Mouse (Mus musculus): ENCODE measurements around the gene Slf2. TPM values are rescaled to one million over a fixed set of nuclear protein-coding genes. Genes with fewer than 3 reads are reported as not detected.

The Slf2 gene
- polyA plus RNA-seq, 1 experiment, result 9.1 TPM

DNA sequence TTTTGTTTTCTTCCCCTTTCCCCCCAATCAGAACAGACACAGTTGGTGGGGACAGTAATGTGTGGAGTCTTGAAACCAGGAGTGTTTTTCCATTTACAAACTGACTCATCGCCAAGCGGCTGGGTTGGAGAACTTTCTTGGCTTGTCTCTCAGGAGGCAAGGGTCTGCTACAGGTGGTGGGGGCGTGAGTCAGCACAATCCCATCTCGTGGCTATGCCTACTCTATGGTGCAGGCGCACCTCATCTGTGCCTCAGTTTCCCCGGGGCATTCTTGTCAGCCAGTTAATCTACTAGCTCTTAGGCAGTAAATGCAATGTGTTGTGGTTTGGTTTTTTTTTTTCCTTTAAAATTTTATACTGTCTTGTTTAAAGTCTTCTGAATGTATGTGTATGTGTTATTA lies 52.4 kb downstream of the Slf2 start:
- peaks cover 47% of the 10 kb centered on the region for H3K36me3 ChIP-seq (ENCODE audit: control insufficient read depth, insufficient read depth)
- H3K27me3 ChIP-seq (ENCODE audit: control insufficient read depth, insufficient read depth, insufficient read length), result no peaks in the 10 kb centered on the region
- no peak overlapping the region for H3ac ChIP-seq (ENCODE audit: control insufficient read depth, insufficient read length, low read depth)
- no peaks in the 10 kb centered on the region for H3K79me2 ChIP-seq (ENCODE audit: control insufficient read depth, insufficient read depth)
- no peaks in the 10 kb centered on the region for H3K79me3 ChIP-seq (ENCODE audit: low read depth)
- no peak overlapping the region for H3K4me3 ChIP-seq (ENCODE audit: insufficient read depth, poor library complexity, severe bottlenecking)
- TF ChIP-seq CTCF (IDR thresholded peaks at IDR 0.05; ENCODE audit: control insufficient read depth, insufficient read depth, insufficient read length) (no peak), MAX (IDR thresholded peaks at IDR 0.05) (no peak)

- Histone ChIP-seq H3K79me2 (ENCODE audit: control insufficient read depth, insufficient read depth) (no peaks in the 10 kb centered on the region), H3K79me3 (ENCODE audit: low read depth) (no peaks in the 10 kb centered on the region), H3K4me3 (ENCODE audit: insufficient read depth, poor library complexity, severe bottlenecking) (no peak overlapping the region), H3K27me3 (ENCODE audit: control insufficient read depth, insufficient read depth, insufficient read length) (no peaks in the 10 kb centered on the region), H3K36me3 (ENCODE audit: control insufficient read depth, insufficient read depth) (peaks cover 36% of the 10 kb centered on the region), H3ac (ENCODE audit: control insufficient read depth, insufficient read length, low read depth) (no peak overlapping the region)
- TF ChIP-seq CTCF (IDR thresholded peaks at IDR 0.05; ENCODE audit: control insufficient read depth, insufficient read depth, insufficient read length) (no peak), FOSL1 (IDR thresholded peaks at IDR 0.05; ENCODE audit: insufficient read depth, low read length, poor library complexity, severe bottlenecking) (no peak), MYOG (IDR thresholded peaks at IDR 0.05; ENCODE audit: control insufficient read depth, extremely low read depth, insufficient read length) (no peak), USF1 (IDR thresholded peaks at IDR 0.05; ENCODE audit: low read depth) (no peak), MAX (IDR thresholded peaks at IDR 0.05) (no peak), CEBPB (IDR thresholded peaks at IDR 0.05; ENCODE audit: low read depth) (no peak), MYOD1 (IDR thresholded peaks at IDR 0.05; ENCODE audit: control insufficient read depth, insufficient read length, low read depth) (no peak)
Observed at GRCm38 (mm10) chr19:44984420-44984819, 53.5 kb downstream of the Slf2 start.

DNA sequence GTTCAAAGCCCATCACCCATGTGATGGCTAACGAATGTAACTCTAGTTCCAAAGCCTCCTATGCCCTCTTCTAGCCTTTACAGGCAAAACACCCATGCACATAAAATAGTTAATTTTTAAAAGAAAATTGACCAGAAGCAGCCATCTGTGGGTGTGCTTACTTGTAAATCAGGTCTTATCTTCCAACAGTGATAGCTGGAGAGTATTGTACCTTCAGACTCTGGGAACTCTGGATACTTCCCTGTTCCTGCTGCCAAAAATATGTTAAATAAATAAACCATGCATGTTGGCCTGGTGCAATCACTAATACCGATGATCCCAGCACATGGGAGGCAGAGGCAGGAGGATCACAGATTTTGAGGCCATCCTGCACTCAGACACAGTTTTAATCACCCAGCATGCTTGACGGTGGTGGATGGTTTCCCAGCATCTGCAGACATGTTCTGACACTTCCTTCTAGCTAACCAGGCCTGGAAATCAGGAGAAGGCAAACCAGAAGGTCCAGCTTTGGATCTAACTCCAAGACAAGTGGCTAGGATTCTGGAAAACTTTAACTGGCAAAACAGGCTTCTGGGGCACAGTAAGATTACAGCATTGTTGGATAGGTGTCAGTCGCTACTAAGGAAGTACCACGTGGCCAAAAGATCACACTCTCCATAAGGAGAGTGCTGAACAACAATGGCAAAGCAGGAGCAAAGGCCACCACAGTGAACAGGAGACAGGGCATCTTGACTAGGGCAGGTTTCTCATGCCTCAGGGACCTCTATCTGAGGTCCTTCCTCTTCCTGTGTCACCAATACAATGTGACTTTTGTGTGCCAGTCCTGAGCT lies 54.4 kb downstream of the Slf2 start:
- H3K36me3 ChIP-seq (ENCODE audit: control insufficient read depth, insufficient read depth), result peaks cover 29% of the 10 kb centered on the region
- no peaks in the 10 kb centered on the region for H3K79me2 ChIP-seq (ENCODE audit: control insufficient read depth, insufficient read depth)
- H3ac ChIP-seq (ENCODE audit: control insufficient read depth, insufficient read length, low read depth), result no peak overlapping the region
- H3K27me3 ChIP-seq (ENCODE audit: control insufficient read depth, insufficient read depth, insufficient read length), result no peaks in the 10 kb centered on the region
- TF ChIP-seq CTCF (IDR thresholded peaks at IDR 0.05; ENCODE audit: control insufficient read depth, insufficient read depth, insufficient read length) (no peak), CEBPB (IDR thresholded peaks at IDR 0.05; ENCODE audit: low read depth) (no peak), FOSL1 (IDR thresholded peaks at IDR 0.05; ENCODE audit: insufficient read depth, low read length, poor library complexity, severe bottlenecking) (no peak), MYOD1 (IDR thresholded peaks at IDR 0.05; ENCODE audit: control insufficient read depth, insufficient read length, low read depth) (no peak), MYOG (IDR thresholded peaks at IDR 0.05; ENCODE audit: control insufficient read depth, extremely low read depth, insufficient read length) (no peak), MAX (IDR thresholded peaks at IDR 0.05) (no peak), USF1 (IDR thresholded peaks at IDR 0.05; ENCODE audit: low read depth) (no peak)
- H3K79me3 ChIP-seq (ENCODE audit: low read depth), result no peaks in the 10 kb centered on the region
- H3K4me3 ChIP-seq (ENCODE audit: insufficient read depth, poor library complexity, severe bottlenecking), result no peak overlapping the region

GRCm38 (mm10) chr19:44987004-44987403 lies 56.1 kb downstream of the Slf2 start:
- H3K79me2 ChIP-seq (ENCODE audit: control insufficient read depth, insufficient read depth), result no peaks in the 10 kb centered on the region
- H3K4me3 ChIP-seq (ENCODE audit: insufficient read depth, poor library complexity, severe bottlenecking), result no peak overlapping the region
- peaks cover 13% of the 10 kb centered on the region for H3K36me3 ChIP-seq (ENCODE audit: control insufficient read depth, insufficient read depth)
- no peaks in the 10 kb centered on the region for H3K79me3 ChIP-seq (ENCODE audit: low read depth)
- no peaks in the 10 kb centered on the region for H3K27me3 ChIP-seq (ENCODE audit: control insufficient read depth, insufficient read depth, insufficient read length)
- H3ac ChIP-seq (ENCODE audit: control insufficient read depth, insufficient read length, low read depth), result no peak overlapping the region
- TF ChIP-seq FOSL1 (IDR thresholded peaks at IDR 0.05; ENCODE audit: insufficient read depth, low read length, poor library complexity, severe bottlenecking) (no peak), CEBPB (IDR thresholded peaks at IDR 0.05; ENCODE audit: low read depth) (no peak), MAX (IDR thresholded peaks at IDR 0.05) (no peak), CTCF (IDR thresholded peaks at IDR 0.05; ENCODE audit: control insufficient read depth, insufficient read depth, insufficient read length) (no peak), USF1 (IDR thresholded peaks at IDR 0.05; ENCODE audit: low read depth) (no peak), MYOD1 (IDR thresholded peaks at IDR 0.05; ENCODE audit: control insufficient read depth, insufficient read length, low read depth) (no peak), MYOG (IDR thresholded peaks at IDR 0.05; ENCODE audit: control insufficient read depth, extremely low read depth, insufficient read length) (no peak)

- Histone ChIP-seq H3K27me3 (ENCODE audit: control insufficient read depth, insufficient read depth, insufficient read length) (no peaks in the 10 kb centered on the region), H3K4me3 (ENCODE audit: insufficient read depth, poor library complexity, severe bottlenecking) (no peak overlapping the region), H3K36me3 (ENCODE audit: control insufficient read depth, insufficient read depth) (peaks cover 4% of the 10 kb centered on the region), H3K79me2 (ENCODE audit: control insufficient read depth, insufficient read depth) (no peaks in the 10 kb centered on the region), H3ac (ENCODE audit: control insufficient read depth, insufficient read length, low read depth) (no peak overlapping the region), H3K79me3 (ENCODE audit: low read depth) (no peaks in the 10 kb centered on the region)
- no peak for TF ChIP-seq MAX (IDR thresholded peaks at IDR 0.05)
- no peak for TF ChIP-seq MYOG (IDR thresholded peaks at IDR 0.05; ENCODE audit: control insufficient read depth, extremely low read depth, insufficient read length)
- no peak for TF ChIP-seq MYOD1 (IDR thresholded peaks at IDR 0.05; ENCODE audit: control insufficient read depth, insufficient read length, low read depth)
- no peak for TF ChIP-seq USF1 (IDR thresholded peaks at IDR 0.05; ENCODE audit: low read depth)
- TF ChIP-seq CTCF (IDR thresholded peaks at IDR 0.05; ENCODE audit: control insufficient read depth, insufficient read depth, insufficient read length), result no peak
- TF ChIP-seq CEBPB (IDR thresholded peaks at IDR 0.05; ENCODE audit: low read depth), result no peak
- no peak for TF ChIP-seq FOSL1 (IDR thresholded peaks at IDR 0.05; ENCODE audit: insufficient read depth, low read length, poor library complexity, severe bottlenecking)
Observed at GRCm38 (mm10) chr19:44987851-44988250, 56.9 kb downstream of the Slf2 start.

Data from C2C12 (cell line).